Mouse (Mus musculus) thymus, adult 2 months (tissue): ENCODE data around the gene Fam186a.
"Not testable (repeated sequence)": the region's sequence is repeated elsewhere in the genome, so short reads cannot be mapped to it uniquely, and the experiment has no call there.

Experiments
- CTCF ChIP-seq: fragments of 200-500 bp; IDR thresholded peaks from 2 replicates; pipeline ENCODE4 v1.5.1; 2012; ENCODE audit warnings: mild to moderate bottlenecking, control low read depth, low read length, moderate library complexity, borderline replicate concordance; ENCODE audit not compliant: control insufficient read depth, poor library complexity, insufficient read depth; ENCODE audit errors: extremely low read depth
- POLR2A ChIP-seq: fragments of 200-500 bp; IDR thresholded peaks from 2 replicates; pipeline ENCODE4 v1.6.1; 2012; ENCODE audit warnings: mild to moderate bottlenecking, low read length, control low read depth, moderate library complexity; ENCODE audit not compliant: control insufficient read depth, poor library complexity, insufficient read depth; ENCODE audit errors: extremely low read depth

- TF ChIP-seq CTCF, POLR2A: not testable (repeated sequence)
Observed at GRCm38 (mm10) chr15:99887130-99887529, 79.7 kb downstream of the Fam186a start.
